Mouse (Mus musculus) layer of hippocampus, postnatal 10 days (tissue): ENCODE data around the gene Chd1l. TPM values are rescaled to one million over a fixed set of nuclear protein-coding genes. Genes with fewer than 3 reads are reported as not detected.
A peak's percentile ranks its signal among the peaks of the same experiment; 100 is the strongest.

Experiments used
- DNase-seq, 2 experiments: peaks; one replicate each; pipeline ENCODE4 v3.0.0; 2021; ENCODE audit warnings: low spot score in 2 of 2
- total RNA-seq, 2 experiments: library from RNA; stranded (reverse); gene quantifications; 2 replicates each; pipeline ENCODE4 v1.2.3; 2021

The Chd1l gene
- total RNA-seq, 2 experiments from 2014 or later: 10.2 to 11.4 TPM

DNA sequence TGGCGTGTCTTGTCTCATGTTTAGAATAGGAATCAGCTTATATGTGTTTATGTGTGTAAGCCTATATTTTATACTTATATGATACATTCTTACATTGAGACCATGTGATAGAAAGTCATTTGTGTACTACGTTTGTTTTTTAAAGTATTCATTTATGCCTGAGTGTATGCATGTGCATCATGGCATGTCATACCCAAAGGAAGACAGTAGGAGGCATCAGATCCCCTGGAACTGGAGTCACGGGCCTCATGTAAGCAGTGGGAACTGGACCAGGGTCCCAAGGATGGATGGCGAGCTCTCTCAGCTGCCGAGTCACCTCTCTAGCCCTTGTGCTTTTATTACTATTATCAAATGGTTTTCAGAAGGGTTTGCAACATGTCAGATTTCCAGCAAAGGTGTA is 74.3 kb downstream of the Chd1l start:
- no peak for DNase-seq

DNA sequence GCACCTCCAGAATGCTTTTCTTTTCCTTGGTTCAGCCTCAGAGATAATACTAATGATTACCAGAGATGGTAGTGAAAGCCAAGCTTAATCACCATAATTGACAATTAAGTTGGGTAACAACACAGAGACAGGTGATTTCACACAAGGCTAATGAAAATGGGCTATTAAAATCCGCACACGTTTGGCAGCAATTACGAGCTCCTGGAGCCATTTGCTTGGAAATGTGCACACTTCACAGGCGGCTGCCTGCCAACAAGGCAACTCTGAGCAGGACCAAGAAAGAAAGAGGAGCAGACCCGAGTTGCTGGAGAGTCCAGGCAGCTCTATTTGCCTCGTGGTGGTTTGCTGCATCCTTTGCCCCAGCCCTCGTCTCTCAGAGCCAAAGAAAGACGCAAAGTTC is 84.5 kb downstream of the Chd1l start:
- DNase-seq: no peak

DNA sequence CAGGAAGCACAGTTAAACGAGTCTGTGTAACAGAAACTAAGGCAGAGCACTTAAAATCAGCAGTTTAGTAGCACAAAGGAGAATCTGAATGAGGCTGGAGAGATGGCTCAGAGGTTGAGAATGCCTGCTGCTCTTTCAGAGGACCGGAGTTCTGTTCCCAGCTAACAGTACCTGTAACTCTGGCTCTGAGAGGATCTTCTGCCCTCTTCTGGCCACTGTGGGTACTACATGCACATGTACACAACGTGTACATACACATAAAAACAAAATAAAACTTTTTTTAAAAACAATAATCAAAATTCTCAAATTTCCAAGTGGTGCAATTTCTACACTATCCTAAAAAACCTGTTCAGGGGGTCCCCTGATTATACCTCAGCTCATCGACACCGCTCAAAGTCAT is 85.2 kb downstream of the Chd1l start:
- DNase-seq: no peak

DNA sequence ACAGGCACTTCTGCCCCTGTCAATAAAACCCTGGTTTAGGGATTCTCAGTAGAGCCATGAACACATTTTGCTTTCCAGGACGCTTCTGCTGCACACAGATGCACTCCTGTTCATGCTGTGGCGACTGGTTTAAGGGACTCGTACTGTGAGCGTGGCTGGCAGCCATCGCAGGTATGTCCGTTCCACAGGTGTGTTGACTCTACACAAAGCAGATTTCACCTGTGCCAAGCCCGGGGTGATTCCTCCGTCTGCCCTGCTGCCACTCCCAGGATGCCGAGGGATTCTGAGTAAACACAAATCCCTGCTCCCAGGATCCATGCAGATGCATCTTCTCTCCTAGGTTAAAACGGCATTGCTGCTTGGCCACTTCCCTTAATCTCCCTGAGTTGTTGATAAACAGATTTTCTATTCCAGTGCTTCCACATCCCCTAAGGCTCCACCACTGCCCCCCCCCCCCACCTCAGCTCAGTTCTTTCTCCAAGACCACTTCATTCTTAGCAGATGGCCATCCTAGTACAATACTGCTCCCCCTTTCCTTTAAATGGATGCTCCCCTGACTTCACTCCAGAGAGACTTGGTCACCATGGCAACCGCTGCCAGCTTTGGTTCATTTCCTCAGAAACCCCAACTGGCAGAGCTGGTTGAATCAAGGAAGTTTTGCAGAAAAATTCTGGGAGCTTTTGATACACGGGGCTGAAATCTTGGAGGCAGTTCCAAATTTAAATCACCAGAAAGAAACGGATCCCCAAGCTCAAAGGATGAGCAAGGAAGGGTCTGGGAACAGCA is 87.9 kb downstream of the Chd1l start:
- DNase-seq: peak; percentile 50 to 68

DNA sequence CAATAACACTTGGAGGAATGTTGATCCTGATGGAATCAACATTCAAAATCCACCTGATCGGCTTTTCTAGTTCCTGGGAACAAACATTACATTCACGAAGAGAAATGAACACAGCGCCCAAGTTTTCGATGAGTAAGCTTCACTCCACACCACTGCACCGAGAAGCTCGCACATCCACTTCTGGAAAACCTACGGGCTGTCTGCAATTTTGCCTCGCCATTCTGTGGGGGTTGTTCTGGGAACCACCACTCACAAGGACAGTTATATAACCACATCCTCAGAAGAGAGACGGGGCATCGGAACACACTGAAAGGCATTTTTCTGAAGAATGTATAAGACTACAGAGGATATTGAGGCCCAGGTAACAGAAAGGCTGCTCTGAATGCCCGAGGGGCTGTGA is 90.1 kb downstream of the Chd1l start:
- no peak for DNase-seq

DNA sequence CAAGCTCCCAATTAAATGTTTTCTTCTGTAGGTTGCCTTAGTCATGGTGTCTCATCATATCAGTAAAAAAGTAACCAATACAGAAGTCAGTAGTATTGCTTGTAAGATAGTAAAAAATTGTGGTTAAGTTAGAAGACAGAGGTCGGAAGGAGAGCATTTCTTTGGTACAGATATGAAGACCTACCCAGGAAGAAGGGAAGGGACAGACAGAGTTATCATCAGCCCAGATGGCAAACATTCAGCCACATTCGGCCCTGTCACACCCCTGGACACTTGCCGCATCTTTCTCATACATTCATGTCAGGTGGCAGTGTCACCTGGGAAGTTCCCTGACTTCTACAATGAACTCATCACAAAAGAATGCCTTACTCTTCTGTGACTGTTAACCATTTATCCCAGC is 97.7 kb downstream of the Chd1l start:
- DNase-seq: no peak

Other genes starting within 250 kb of the Chd1l start
- not detected for gene Olfr1402, start 188.2 kb downstream of the Chd1l start, total RNA-seq
- gene Fmo5, start 18.6 kb upstream of the Chd1l start, total RNA-seq: 1 to 10 TPM; 1.9 TPM
- 10 to 100 TPM; 38.3 to 39.9 TPM for gene Prkab2, start 48.0 kb upstream of the Chd1l start, total RNA-seq
- gene Gm17651, start 64.5 kb upstream of the Chd1l start, total RNA-seq: not detected